Mouse (Mus musculus) embryonic facial prominence, embryonic 10.5 days (tissue): ENCODE results near the gene Ndc1. TPM values are rescaled to one million over a fixed set of nuclear protein-coding genes. Genes with fewer than 3 reads are reported as not detected.

ENCODE experiments used
- DNase-seq: peaks from one replicate; pipeline ENCODE4 v3.0.0-alpha.2; 2017; ENCODE audit warnings: low spot score
- H3K27ac ChIP-seq: fragments of 300-500 bp; sonication (generic); replicated peaks from 2 replicates; pipeline ENCODE4 v1.5.1; 2016; ENCODE audit warnings: mild to moderate bottlenecking
- H3K27me3 ChIP-seq: fragments of 300-500 bp; sonication (generic); replicated peaks from 2 replicates; pipeline ENCODE4 v1.6.1; 2016; ENCODE audit warnings: low read depth, mild to moderate bottlenecking; ENCODE audit not compliant: poor library complexity, severe bottlenecking
- H3K36me3 ChIP-seq: fragments of 300-500 bp; sonication (generic); replicated peaks from 2 replicates; pipeline ENCODE4 v1.6.1; 2016; ENCODE audit warnings: mild to moderate bottlenecking, moderate library complexity
- H3K4me1 ChIP-seq: fragments of 300-500 bp; sonication (generic); 2 replicates; pipeline ENCODE4 v1.6.1; 2016
- H3K4me3 ChIP-seq: fragments of 300-500 bp; sonication (generic); 2 replicates; pipeline ENCODE4 v1.5.1; 2016; ENCODE audit warnings: mild to moderate bottlenecking, moderate library complexity
- H3K9me3 ChIP-seq: fragments of 300-500 bp; sonication (generic); 2 replicates; pipeline ENCODE4 v1.6.1; 2016; ENCODE audit warnings: mild to moderate bottlenecking
- WGBS: fragments of 180-500 bp; shearing (Covaris S2); methylation state at CpG from one replicate; pipeline ENCODE4 v1.1.7; 2016; 5-methylcytosine and 5-hydroxymethylcytosine counted together
- microRNA-seq: library from miRNA; unstranded; fragments of <30 nt; microRNA quantifications from one replicate; pipeline ENCODE4, GENCODE M21; 2017
- polyA plus RNA-seq: library from polyadenylated mRNA; unstranded; fragments of >200 nt; fragmentation: Nextera tagmentation; extraction: Ambion mirVana; gene quantifications from 2 replicates; pipeline ENCODE4 v1.2.1, GENCODE M21; 2016

Ndc1 gene
- polyA plus RNA-seq, 1 experiment from 2014 or later: 51.5 TPM

DNA sequence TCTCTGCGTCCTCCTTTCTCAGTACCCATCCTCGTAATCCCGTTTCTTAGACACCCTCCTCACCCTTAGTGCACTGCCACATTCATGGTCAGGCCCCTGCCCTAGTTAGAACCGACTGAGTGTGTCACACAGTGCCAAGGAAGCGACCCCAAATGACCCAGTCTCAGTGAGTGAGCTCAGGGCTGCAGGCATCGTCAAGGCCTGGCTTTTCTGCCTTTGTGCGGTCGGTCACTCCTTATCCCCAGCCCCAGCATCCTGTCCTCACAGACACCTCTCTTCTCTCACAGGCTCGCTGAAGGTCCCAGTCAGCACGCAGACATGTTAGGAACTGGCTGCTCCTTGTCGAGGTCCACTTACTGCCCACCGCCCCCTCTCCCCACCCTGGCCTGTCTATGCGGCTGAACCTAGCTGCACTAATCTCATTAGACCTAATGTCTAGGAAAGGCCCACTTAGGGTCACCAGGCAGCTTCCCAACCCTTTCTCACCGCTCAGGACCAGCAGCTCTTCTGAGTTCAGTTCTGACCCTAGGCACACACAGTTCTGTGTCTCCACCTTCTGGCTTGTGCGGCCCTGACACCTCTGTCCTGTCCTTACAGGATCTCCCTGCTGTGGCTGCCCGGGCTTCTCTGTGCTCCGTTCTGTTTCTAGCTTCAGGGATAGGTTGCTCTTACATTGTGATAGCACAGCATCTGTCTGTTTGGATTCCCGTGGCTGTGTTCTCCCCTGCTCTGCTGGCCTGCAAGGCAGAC lies 84.9 kb downstream of the Ndc1 start:
- peak overlapping the region; percentile 82 for H3K27ac ChIP-seq
- DNase-seq: peak; percentile 37
- 65% methylated on average over 18 of the region's 18 CpGs for WGBS

DNA sequence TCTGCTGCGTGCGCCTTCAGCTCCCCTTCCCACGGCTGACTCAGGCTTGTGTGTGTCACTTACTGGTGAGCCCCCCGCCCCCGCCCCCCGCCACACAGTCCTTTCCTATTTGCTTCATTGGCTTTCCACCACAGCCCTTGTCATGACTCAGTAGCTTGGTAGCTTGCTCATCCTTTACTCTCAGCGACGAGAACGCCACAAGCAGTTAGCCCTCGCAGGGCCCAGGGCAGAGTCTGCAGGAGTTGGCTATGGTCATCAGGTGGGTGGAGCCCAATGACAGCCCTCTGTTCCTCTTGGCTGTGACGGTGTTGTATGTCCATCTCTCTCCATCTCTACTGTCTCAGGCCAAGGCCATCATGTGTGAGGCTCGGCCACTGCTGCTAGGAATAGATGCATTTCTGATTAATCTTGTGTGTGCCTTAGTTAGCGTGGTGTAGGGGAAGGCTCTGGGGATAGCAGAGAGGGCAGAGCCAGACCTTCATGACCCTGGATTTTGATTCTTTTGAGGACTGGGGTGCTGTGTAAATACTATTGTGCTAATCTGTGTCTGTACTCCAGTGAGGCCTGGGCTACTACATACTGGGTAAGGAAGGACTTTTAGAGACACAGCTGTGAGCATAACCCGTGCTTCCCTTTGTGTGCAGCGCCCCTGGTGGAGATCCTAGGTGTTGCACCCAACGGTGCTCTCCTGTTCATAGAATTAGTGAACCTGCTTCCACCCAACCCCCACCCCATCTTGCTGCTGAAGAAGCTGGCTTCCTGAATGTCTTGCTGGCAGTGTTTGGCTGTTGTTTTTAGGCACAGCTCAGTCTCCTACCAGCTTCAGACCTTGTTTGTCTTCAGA lies 85.8 kb downstream of the Ndc1 start:
- no peaks in the 10 kb centered on the region for H3K36me3 ChIP-seq
- H3K9me3 ChIP-seq: no peaks in the 10 kb centered on the region
- H3K4me1 ChIP-seq: peaks cover 51% of the 10 kb centered on the region
- DNase-seq: peak; percentile 92
- H3K27me3 ChIP-seq: peaks cover 29% of the 10 kb centered on the region
- H3K27ac ChIP-seq: peak overlapping the region; percentile 82
- WGBS: 63% methylated on average over 16 of the region's 16 CpGs
- no peak overlapping the region for H3K4me3 ChIP-seq

More for the DNA sequence above, 84.9 kb downstream of the Ndc1 start:
- Histone ChIP-seq H3K4me1 (peaks cover 42% of the 10 kb centered on the region), H3K4me3 (no peak overlapping the region), H3K36me3 (no peaks in the 10 kb centered on the region), H3K9me3 (no peaks in the 10 kb centered on the region), H3K27me3 (peaks cover 29% of the 10 kb centered on the region)

DNA sequence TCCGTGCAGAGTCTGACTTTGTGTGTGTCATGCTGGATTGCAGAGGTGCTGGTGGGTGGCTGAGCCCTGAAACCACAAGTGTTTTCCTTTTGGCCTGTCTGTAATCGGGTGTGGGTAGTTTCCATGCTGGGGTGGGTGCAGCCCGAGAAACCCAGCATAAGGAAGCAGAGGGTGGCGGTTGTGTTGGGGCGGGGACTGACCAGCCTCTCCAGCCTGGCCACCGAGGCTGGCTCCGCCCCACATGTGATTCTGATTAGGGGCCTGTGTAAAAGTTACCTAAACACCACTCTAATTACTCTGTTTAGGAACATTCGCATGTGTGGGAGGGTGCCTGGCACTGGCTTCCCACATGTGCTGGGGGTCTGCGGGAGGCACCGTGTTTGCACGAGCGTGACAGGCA lies 90.0 kb downstream of the Ndc1 start:
- Histone ChIP-seq H3K4me3 (peak overlapping the region; percentile 36), H3K4me1 (peaks cover 72% of the 10 kb centered on the region), H3K9me3 (no peaks in the 10 kb centered on the region), H3K27ac (peak overlapping the region; percentile 77), H3K36me3 (no peaks in the 10 kb centered on the region), H3K27me3 (peaks cover 35% of the 10 kb centered on the region)
- DNase-seq: peak; percentile 84
- 35% methylated on average over 12 of the region's 12 CpGs for WGBS

DNA sequence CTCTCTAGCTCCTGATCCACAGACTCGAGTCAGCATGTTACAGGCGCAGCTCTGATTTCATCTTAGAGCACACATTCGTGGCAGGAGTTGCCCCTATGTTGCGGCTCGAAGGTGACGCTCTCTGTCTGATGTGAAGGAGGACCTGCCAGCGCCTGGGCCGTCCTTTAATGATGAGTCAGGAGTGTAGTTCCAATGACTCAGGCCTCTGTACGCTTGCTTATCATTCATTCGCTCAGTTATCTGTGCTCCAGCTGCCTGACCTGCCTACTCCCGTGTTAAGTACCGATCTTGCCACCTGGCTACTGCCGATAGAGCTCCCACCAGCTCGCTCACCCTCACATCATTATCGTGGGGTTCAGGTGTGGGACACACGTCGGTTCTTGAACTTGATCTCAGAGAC lies 91.3 kb downstream of the Ndc1 start:
- H3K9me3 ChIP-seq: no peaks in the 10 kb centered on the region
- H3K27ac ChIP-seq: peak overlapping the region; percentile 77
- H3K4me3 ChIP-seq: no peak overlapping the region
- no peak for DNase-seq
- peaks cover 68% of the 10 kb centered on the region for H3K4me1 ChIP-seq
- peaks cover 47% of the 10 kb centered on the region for H3K27me3 ChIP-seq
- 88% methylated on average over 17 of the region's 17 CpGs for WGBS
- H3K36me3 ChIP-seq: no peaks in the 10 kb centered on the region

DNA sequence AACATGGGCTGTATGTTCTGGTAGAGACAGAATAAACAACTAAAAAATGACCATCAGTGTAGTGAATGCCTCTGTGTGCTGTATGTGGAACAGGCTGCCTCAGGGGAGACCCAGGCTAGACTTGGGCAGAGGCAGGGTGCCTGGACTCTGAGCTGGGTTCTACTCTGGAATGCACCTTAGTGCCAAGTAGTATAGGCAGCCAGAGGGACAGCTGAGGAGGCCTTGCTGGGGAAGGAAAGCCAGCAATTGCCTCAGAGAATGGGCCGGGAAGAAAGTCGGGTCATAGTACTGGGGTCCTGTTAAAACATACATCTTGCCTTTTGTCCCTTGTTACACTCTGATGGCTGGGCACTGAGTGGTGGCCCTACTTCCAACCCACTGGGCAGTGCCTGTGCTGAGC lies 91.9 kb downstream of the Ndc1 start:
- H3K4me1 ChIP-seq: peaks cover 70% of the 10 kb centered on the region
- H3K27me3 ChIP-seq: peaks cover 52% of the 10 kb centered on the region
- 80% methylated on average over 2 of the region's 2 CpGs for WGBS

DNA sequence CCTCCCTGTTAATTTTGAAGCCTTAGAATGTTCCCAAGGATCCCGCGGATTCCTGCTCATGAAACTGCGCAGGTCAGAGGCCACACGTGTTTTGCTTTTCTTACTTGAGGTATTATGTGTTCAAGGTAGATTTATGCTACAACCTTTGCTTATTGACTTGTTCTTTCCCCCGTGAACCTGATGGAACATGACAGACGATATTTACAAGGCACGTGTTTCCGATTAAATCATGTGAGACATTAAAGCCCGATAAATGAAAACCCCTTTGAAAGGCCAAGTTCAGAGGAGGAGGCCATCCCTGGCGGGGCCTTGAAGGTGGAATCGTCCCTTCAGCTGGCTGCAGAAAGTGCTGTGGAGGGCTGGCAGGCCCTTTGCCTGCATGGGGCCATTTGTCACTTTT lies 92.9 kb downstream of the Ndc1 start:
- WGBS: 56% methylated on average over 11 of the region's 11 CpGs
- Histone ChIP-seq H3K36me3 (no peaks in the 10 kb centered on the region), H3K4me3 (no peak overlapping the region), H3K4me1 (peaks cover 70% of the 10 kb centered on the region), H3K27ac (peak overlapping the region; percentile 62; the same call in 1 of the 2 replicates), H3K27me3 (peaks cover 62% of the 10 kb centered on the region), H3K9me3 (no peaks in the 10 kb centered on the region)
- DNase-seq: peak; percentile 78

More for the DNA sequence above, 91.9 kb downstream of the Ndc1 start:
- Histone ChIP-seq H3K4me3 (no peak overlapping the region), H3K9me3 (no peaks in the 10 kb centered on the region), H3K27ac (peak overlapping the region; percentile 73), H3K36me3 (no peaks in the 10 kb centered on the region)
- DNase-seq: no peak

Small RNA genes lying within 50 kb of the gene (microRNA-seq; reads per million reads assigned to microRNA genes)
- gene Gm24804: not detected

Other genes with a start within 250 kb of the Ndc1 start
- 266 and 281 TPM in 2 replicates for gene Tmem59, start 189.4 kb upstream of the Ndc1 start, polyA plus RNA-seq
- 20.7 and 42.7 TPM in 2 replicates for gene Tceanc2, start 188.7 kb upstream of the Ndc1 start, polyA plus RNA-seq
- gene Ldlrad1, start 158.6 kb upstream of the Ndc1 start, polyA plus RNA-seq: not detected in 2 replicates
- gene Lrrc42, start 114.3 kb upstream of the Ndc1 start, polyA plus RNA-seq: 80.0 and 83.3 TPM in 2 replicates
- gene Hspb11, start 114.2 kb upstream of the Ndc1 start, polyA plus RNA-seq: 22.2 and 24.6 TPM in 2 replicates
- gene Dio1, start 60.6 kb upstream of the Ndc1 start, polyA plus RNA-seq: not detected in 2 replicates
- gene Yipf1, start 53.4 kb upstream of the Ndc1 start, polyA plus RNA-seq: 39.5 and 40.6 TPM in 2 replicates
- 3.7 and 7.3 TPM in 2 replicates for gene Glis1, start 66.8 kb downstream of the Ndc1 start, polyA plus RNA-seq